ENCODE assay signal across 8 mouse cellular contexts in the genomic region with DNA sequence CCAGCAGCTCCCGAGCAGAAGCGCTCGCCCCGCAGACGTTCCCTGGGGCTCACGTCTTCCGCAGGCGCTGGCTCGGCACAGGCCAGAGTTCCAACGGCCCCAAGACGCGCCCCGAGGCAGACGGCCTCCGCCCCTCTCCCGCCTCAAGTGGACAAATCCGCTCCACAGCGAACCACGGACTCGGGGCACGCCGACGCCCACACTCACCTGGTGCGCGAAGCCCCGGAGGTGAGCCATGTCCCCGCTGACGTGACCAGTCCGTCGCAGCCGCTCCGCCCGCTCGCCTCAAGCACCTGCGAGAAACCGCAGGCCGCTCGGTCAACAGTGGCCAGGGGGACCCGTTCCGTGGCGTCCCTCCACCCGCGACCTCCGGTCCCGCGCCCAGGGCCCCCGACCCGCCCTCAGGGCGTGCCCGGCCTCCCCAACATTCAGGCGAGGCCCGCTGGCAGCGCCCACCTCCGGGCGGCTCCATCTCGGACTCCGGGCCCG. TPM values are rescaled to one million over a fixed set of nuclear protein-coding genes. Genes with fewer than 3 reads are reported as not detected.
DNase-seq lines count a peak whose midpoint lies in the region; ATAC-seq and TF ChIP-seq lines count a peak whose summit lies in the region.

No protein-coding gene starts in this region.

- H3K27me3 ChIP-seq in erythroblast, embryonic 14.5 days (ENCODE audit: control insufficient read depth): no peaks in the 10 kb centered on the region
- no peaks in the 10 kb centered on the region for H3K27me3 ChIP-seq in intestine, postnatal 0 days (replicated peaks; ENCODE audit: control insufficient read depth, insufficient read depth, low read length)
- H3K27me3 ChIP-seq in lung, embryonic 15.5 days: no peaks in the 10 kb centered on the region

- H3K9ac ChIP-seq in intestine, postnatal 0 days (ENCODE audit: low read depth, low read length): peak overlapping the region; percentile 86
- H3K9ac ChIP-seq in lung, embryonic 15.5 days: peak overlapping the region; percentile 74

- no peaks in the 10 kb centered on the region for H3K9me3 ChIP-seq in erythroblast, embryonic 14.5 days (ENCODE audit: control insufficient read depth, low read length)
- no peaks in the 10 kb centered on the region for H3K9me3 ChIP-seq in intestine, postnatal 0 days (ENCODE audit: control insufficient read depth)
- no peaks in the 10 kb centered on the region for H3K9me3 ChIP-seq in lung, embryonic 15.5 days

- peak; percentile 49 for TF ChIP-seq CTCF in intestine, postnatal 0 days (IDR thresholded peaks at IDR 0.05; ENCODE audit: low read depth)

- intact Hi-C loops in left cerebral cortex, postnatal 4 days (cut with DNase I): no loop called here

- peak overlapping the region; percentile 70 for H3K4me3 ChIP-seq in erythroblast, embryonic 14.5 days (replicated peaks)
- peak overlapping the region; percentile 84 for H3K4me3 ChIP-seq in intestine, postnatal 0 days (ENCODE audit: low read depth, low read length)
- peak overlapping the region; percentile 70 for H3K4me3 ChIP-seq in lung, embryonic 15.5 days

- peaks cover 16% of the 10 kb centered on the region for H3K36me3 ChIP-seq in erythroblast, embryonic 14.5 days (ENCODE audit: control insufficient read depth)
- peaks cover 11% of the 10 kb centered on the region; the same call in 1 of the 2 replicates for H3K36me3 ChIP-seq in intestine, postnatal 0 days (ENCODE audit: control insufficient read depth, insufficient read depth)
- H3K36me3 ChIP-seq in lung, embryonic 15.5 days: peaks cover 8% of the 10 kb centered on the region; the same call in 1 of the 2 replicates

- peak overlapping the region; percentile 90 for H3K4me2 ChIP-seq in intestine, postnatal 0 days (replicated peaks; ENCODE audit: low read depth)
- peak overlapping the region; percentile 74 for H3K4me2 ChIP-seq in lung, embryonic 15.5 days

- DNase-seq in left cerebral cortex, adult 18-20 months (ENCODE audit: low spot score in 2 of 2): peak; percentile 41 to 53
- no peak for DNase-seq in left cerebral cortex, postnatal 4 days
- DNase-seq in R1 (ENCODE audit: low read depth, low spot score): peak; percentile 45
- DNase-seq in right cerebral cortex, postnatal 36 days (ENCODE audit: low spot score in 2 of 2): peak; percentile 36 to 43
- DNase-seq in adrenal gland, adult 18-20 months (ENCODE audit: low spot score in 2 of 2): no peak

- peak overlapping the region; percentile 95 for H3K27ac ChIP-seq in intestine, postnatal 0 days (ENCODE audit: low read depth, low read length)
- peak overlapping the region; percentile 81 for H3K27ac ChIP-seq in lung, embryonic 15.5 days

- peak; percentile 73 for ATAC-seq in intestine, postnatal 0 days
- ATAC-seq in lung, embryonic 15.5 days (ENCODE audit: borderline replicate concordance, extremely low read depth, low FRiP score, low TSS enrichment): peak; percentile 44; the same call in 1 of the 2 replicates

- under 1% methylated on average over 53 of the region's 58 CpGs for whole genome bisulfite sequencing in intestine, postnatal 0 days
- under 1% methylated on average over 58 of the region's 58 CpGs for WGBS in lung, embryonic 15.5 days

- H3K4me1 ChIP-seq in erythroblast, embryonic 14.5 days (ENCODE audit: control insufficient read depth): peaks cover 51% of the 10 kb centered on the region
- H3K4me1 ChIP-seq in intestine, postnatal 0 days (replicated peaks; ENCODE audit: control insufficient read depth, insufficient read depth, low read length): peaks cover 4% of the 10 kb centered on the region; the same call in 1 of the 2 replicates
- peaks cover 20% of the 10 kb centered on the region for H3K4me1 ChIP-seq in lung, embryonic 15.5 days

RNA-seq across cellular contexts. Expression of a gene that starts 23.3 kb away (rescaled TPM):
- total RNA-seq in left cerebral cortex, adult 18-20 months (2021): 100 to 1,000 TPM; 382 to 398 TPM
- 100 to 1,000 TPM; 352 to 377 TPM for total RNA-seq in left cerebral cortex, postnatal 4 days (2021)
- 1.1 and 3.7 TPM in 2 replicates for polyA plus RNA-seq in erythroblast, embryonic 14.5 days (2012)
- polyA plus RNA-seq in intestine, postnatal 0 days (2015; fragmentation: Nextera tagmentation; extraction: Ambion mirVana): 116 and 121 TPM in 2 replicates
- polyA plus RNA-seq in lung, embryonic 15.5 days (2015; fragmentation: Nextera tagmentation; extraction: Ambion mirVana): 173 and 177 TPM in 2 replicates
- 100 to 1,000 TPM; 116 to 118 TPM for total RNA-seq in adrenal gland, adult 18-20 months (2021)

RNA-seq across cellular contexts. Expression of a gene that starts 50.3 kb away (rescaled TPM):
- total RNA-seq in left cerebral cortex, adult 18-20 months (2021): 10 to 100 TPM; 32.2 to 42.8 TPM
- 10 to 100 TPM; 45.0 to 48.7 TPM for total RNA-seq in left cerebral cortex, postnatal 4 days (2021)
- 0.06 TPM in 1 of 2 replicates, not detected in the other for polyA plus RNA-seq in erythroblast, embryonic 14.5 days (2012)
- 54.4 and 57.2 TPM in 2 replicates for polyA plus RNA-seq in intestine, postnatal 0 days (2015; fragmentation: Nextera tagmentation; extraction: Ambion mirVana)
- 87.3 and 89.9 TPM in 2 replicates for polyA plus RNA-seq in lung, embryonic 15.5 days (2015; fragmentation: Nextera tagmentation; extraction: Ambion mirVana)
- 10 to 100 TPM in 1 of 2 experiments, 1 to 10 TPM in 1; 7.6 to 13.1 TPM for total RNA-seq in adrenal gland, adult 18-20 months (2021)

Comparison
In these comparisons a context has a peak if more than half of its experiments do, and no peak if none do; other contexts are left out.
1. DNase-seq: peak in left cerebral cortex, adult 18-20 months (2 of 2), R1 (single experiment) and right cerebral cortex, postnatal 36 days (2 of 2); none in left cerebral cortex, postnatal 4 days (single experiment) and adrenal gland, adult 18-20 months (0 of 2).
2. Peak in every context shown above with its lines, with median percentiles within 50 percentile points of each other: H3K4me3 ChIP-seq.